Mouse (Mus musculus): ENCODE data around the gene Plod3. TPM values are rescaled to one million over a fixed set of nuclear protein-coding genes. Genes with fewer than 3 reads are reported as not detected.
A peak's percentile ranks its signal among the peaks of the same experiment; 100 is the strongest.

The Plod3 gene
- polyA plus RNA-seq, 1 experiment, result 21.6 TPM

- H3K4me3 ChIP-seq (ENCODE audit: low read depth, low read length), result no peak overlapping the region
- whole genome bisulfite sequencing, result 74% methylated on average over 10 of the region's 10 CpGs
- peaks cover 57% of the 10 kb centered on the region for H3K36me3 ChIP-seq (ENCODE audit: control insufficient read depth, insufficient read depth, low read length)
- H3K27me3 ChIP-seq (ENCODE audit: control insufficient read depth, insufficient read depth, low read length), result no peaks in the 10 kb centered on the region
- TF ChIP-seq POLR2A (IDR thresholded peaks at IDR 0.05; ENCODE audit: low read depth, low read length), result no peak
- no peak for TF ChIP-seq CTCF (IDR thresholded peaks at IDR 0.05; ENCODE audit: extremely low read depth, insufficient read length, insufficient replicate concordance, low read depth, low read length)
- peaks cover 8% of the 10 kb centered on the region for H3K4me1 ChIP-seq (ENCODE audit: control insufficient read depth, insufficient read depth, insufficient read length, low read length)
- no peak overlapping the region for H3K27ac ChIP-seq (ENCODE audit: insufficient read depth, low read depth, low read length)
Measured at GRCm38 (mm10) chr5:137039453-137039852, 52.6 kb downstream of the Plod3 start.

- peaks cover 11% of the 10 kb centered on the region for H3K4me1 ChIP-seq (ENCODE audit: control insufficient read depth, insufficient read depth, insufficient read length, low read length)
- TF ChIP-seq POLR2A (IDR thresholded peaks at IDR 0.05; ENCODE audit: low read depth, low read length), result no peak
- no peak overlapping the region for H3K4me3 ChIP-seq (ENCODE audit: low read depth, low read length)
- H3K36me3 ChIP-seq (ENCODE audit: control insufficient read depth, insufficient read depth, low read length), result peaks cover 50% of the 10 kb centered on the region
- 90% methylated on average over 10 of the region's 10 CpGs for WGBS
- H3K27ac ChIP-seq (ENCODE audit: insufficient read depth, low read depth, low read length), result no peak overlapping the region
- H3K27me3 ChIP-seq (ENCODE audit: control insufficient read depth, insufficient read depth, low read length), result no peaks in the 10 kb centered on the region
Measured at GRCm38 (mm10) chr5:137041442-137041841, 54.6 kb downstream of the Plod3 start.

- Histone ChIP-seq H3K36me3 (ENCODE audit: control insufficient read depth, insufficient read depth, low read length) (peaks cover 25% of the 10 kb centered on the region), H3K4me1 (ENCODE audit: control insufficient read depth, insufficient read depth, insufficient read length, low read length) (peaks cover 9% of the 10 kb centered on the region)
- WGBS, result 95% methylated on average over 7 of the region's 7 CpGs
Measured at GRCm38 (mm10) chr5:137043997-137044396, 57.2 kb downstream of the Plod3 start.

GRCm38 (mm10) chr5:137045402-137046323 lies 58.8 kb downstream of the Plod3 start, which contains the start of gene Ap1s1:
TSS of gene Ap1s1 (minus strand) at chr5:137046135.
- peak within 1 kb of the TSS; percentile 73 for H3K4me3 ChIP-seq (ENCODE audit: low read depth, low read length)
- H3K36me3 ChIP-seq (ENCODE audit: control insufficient read depth, insufficient read depth, low read length), result peaks cover 11% of the 10 kb centered on the region
- peaks cover 3% of the 10 kb centered on the region for H3K4me1 ChIP-seq (ENCODE audit: control insufficient read depth, insufficient read depth, insufficient read length, low read length)
- TF ChIP-seq POLR2A (IDR thresholded peaks at IDR 0.05; ENCODE audit: low read depth, low read length) (peak; percentile 27), CTCF (IDR thresholded peaks at IDR 0.05; ENCODE audit: extremely low read depth, insufficient read length, insufficient replicate concordance, low read depth, low read length) (no peak)
- no peaks in the 10 kb centered on the region for H3K27me3 ChIP-seq (ENCODE audit: control insufficient read depth, insufficient read depth, low read length)
- peak within 1 kb of the TSS; percentile 11; the same call in 1 of the 2 replicates for H3K27ac ChIP-seq (ENCODE audit: insufficient read depth, low read depth, low read length)
- WGBS, result under 1% methylated on average over 48 of the region's 48 CpGs

More at GRCm38 (mm10) chr5:137043997-137044396, 57.2 kb downstream of the Plod3 start:
- TF ChIP-seq CTCF (IDR thresholded peaks at IDR 0.05; ENCODE audit: extremely low read depth, insufficient read length, insufficient replicate concordance, low read depth, low read length) (no peak), POLR2A (IDR thresholded peaks at IDR 0.05; ENCODE audit: low read depth, low read length) (no peak)
- no peak overlapping the region for H3K27ac ChIP-seq (ENCODE audit: insufficient read depth, low read depth, low read length)
- H3K4me3 ChIP-seq (ENCODE audit: low read depth, low read length), result no peak overlapping the region
- H3K27me3 ChIP-seq (ENCODE audit: control insufficient read depth, insufficient read depth, low read length), result no peaks in the 10 kb centered on the region

Other genes starting within 250 kb of the Plod3 start
- 0.04 and 0.72 TPM in 2 replicates for gene Col26a1, start 103.8 kb upstream of the Plod3 start, polyA plus RNA-seq (2012; rRNA removed)
- gene Ift22, start 78.9 kb upstream of the Plod3 start, polyA plus RNA-seq (2012; rRNA removed), result 11.1 and 13.3 TPM in 2 replicates
- 106 and 261 TPM in 2 replicates for gene Fis1, start 33.7 kb upstream of the Plod3 start, polyA plus RNA-seq (2012; rRNA removed)
- gene Cldn15, start 20.4 kb upstream of the Plod3 start, polyA plus RNA-seq (2012; rRNA removed), result 313 and 657 TPM in 2 replicates
- 47.6 and 92.2 TPM in 2 replicates for gene Znhit1, start 1.0 kb downstream of the Plod3 start, polyA plus RNA-seq (2012; rRNA removed)
- gene Vgf, start 39.4 kb downstream of the Plod3 start, polyA plus RNA-seq (2012; rRNA removed), result 0.48 and 0.99 TPM in 2 replicates
- 27.3 and 52.7 TPM in 2 replicates for gene Ap1s1, start 59.1 kb downstream of the Plod3 start, polyA plus RNA-seq (2012; rRNA removed)
- 0.99 and 1.2 TPM in 2 replicates for gene Serpine1, start 85.2 kb downstream of the Plod3 start, polyA plus RNA-seq (2012; rRNA removed)
- 10.3 and 19.9 TPM in 2 replicates for gene Trim56, start 129.2 kb downstream of the Plod3 start, polyA plus RNA-seq (2012; rRNA removed)
- 52.5 and 653 TPM in 2 replicates for gene Muc3, start 162.3 kb downstream of the Plod3 start, polyA plus RNA-seq (2012; rRNA removed)
- 24.3 and 62.2 TPM in 2 replicates for gene Muc3a, start 225.4 kb downstream of the Plod3 start, polyA plus RNA-seq (2012; rRNA removed)